Mouse (Mus musculus) layer of hippocampus, adult 9-10 months (tissue): ENCODE measurements around the gene Cyth4.

Experiments used
- DNase-seq: peaks from one replicate; pipeline ENCODE4 v3.0.0; 2022; ENCODE audit warnings: low spot score

The Cyth4 gene

DNA sequence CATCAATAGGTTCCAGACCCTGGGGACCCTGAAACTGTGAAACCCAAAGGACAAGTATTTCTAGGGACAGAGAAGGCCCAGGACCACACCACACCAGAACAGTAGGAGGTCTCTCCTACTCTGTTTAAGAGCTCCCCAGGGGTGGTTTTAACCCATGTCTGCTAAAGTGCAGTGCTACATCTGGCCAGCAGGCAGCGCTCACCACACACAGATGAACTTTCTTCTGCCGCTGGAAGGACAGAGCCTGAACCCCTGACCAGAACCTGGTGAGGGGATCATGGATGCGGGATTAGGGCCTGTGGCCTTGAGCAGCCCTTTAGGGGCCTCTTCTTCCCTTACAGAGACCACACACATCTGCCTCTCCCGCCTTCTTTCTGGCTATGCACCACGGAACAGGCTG is 26.6 kb downstream of the Cyth4 start:
- DNase-seq, result peak; percentile 85

DNA sequence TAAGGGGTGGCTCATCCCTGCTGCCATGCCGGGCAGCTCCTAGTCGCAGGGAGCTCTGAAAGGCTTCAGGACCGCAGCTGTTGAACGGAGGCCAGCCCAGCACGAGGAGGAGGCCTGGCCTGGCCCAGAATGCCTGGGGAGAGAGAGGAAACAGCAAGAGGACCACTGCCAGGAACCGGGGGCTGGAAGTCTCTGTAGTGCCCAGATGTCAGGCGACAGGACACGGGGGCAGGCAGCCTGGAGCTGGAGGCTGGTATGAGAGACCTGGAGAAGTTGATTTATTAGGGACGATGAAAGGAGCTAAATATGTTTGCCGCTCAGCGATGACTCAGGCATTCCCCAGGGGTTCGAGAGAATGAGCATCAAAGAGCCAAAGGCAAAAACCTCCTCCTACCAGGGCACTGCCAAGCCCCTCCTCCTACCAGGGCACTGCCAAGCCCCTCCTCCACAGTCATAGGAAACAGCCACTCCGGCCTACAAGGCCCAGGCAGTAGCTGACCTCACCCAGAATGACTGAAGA is 27.6 kb downstream of the Cyth4 start:
- DNase-seq, result no peak

DNA sequence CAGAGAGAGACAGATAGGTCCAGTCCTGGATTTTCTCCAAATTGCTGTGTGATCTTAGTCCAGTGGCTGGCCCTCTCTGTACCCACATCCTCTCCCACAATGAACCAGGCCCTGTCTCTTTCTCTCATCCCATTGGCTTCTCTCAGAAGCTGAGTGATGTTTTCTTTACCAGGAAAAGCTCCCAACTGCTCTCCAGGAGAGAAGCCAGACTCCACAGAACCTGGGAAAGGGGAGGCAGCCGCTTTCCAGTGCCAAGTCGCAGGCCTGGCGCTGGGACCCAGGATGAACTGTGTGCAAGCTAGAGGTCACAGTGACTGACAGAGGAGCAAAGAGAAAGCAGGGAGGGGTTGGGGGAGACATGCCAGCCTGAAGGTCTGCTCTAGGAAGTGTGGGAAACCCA is 28.1 kb downstream of the Cyth4 start:
- DNase-seq, result no peak

DNA sequence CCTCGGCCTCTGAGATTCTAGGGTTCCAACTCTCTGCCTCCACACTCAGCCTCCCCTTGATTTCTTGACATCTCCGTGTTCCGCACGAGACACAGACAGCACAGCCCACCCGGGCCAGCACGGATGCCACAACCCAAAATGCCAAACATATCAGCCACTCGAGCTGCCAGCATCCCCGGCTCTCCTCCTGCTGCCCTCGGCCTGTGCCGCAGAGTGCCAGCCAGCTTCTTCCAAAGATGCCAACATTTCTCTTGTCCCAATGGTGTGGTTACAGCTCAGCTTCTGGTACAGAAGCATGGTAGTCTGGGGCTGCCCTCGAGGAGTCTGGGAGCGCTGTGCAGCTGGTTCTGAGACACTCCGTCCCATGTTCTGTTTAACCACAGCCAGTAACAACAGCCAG is 29.4 kb downstream of the Cyth4 start:
- DNase-seq, result no peak

DNA sequence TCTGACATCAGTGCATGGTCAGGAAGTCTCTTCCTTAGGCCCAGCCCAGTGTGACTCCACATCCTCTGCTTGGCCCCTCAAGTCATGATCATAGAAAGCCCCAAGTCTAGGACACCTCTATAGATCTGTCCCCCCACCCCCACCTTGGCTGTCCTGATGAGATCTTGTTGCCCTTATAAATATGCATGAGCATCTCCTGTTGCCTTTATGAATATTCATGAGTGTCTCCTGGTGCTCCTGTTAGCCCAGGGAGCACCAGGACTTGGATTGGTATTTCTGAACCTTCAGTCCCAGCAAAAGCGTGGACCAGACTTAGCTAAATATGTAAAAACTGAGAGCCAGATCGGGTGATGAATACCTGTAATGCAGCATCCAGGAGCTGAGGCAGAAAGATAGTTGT is 35.5 kb downstream of the Cyth4 start:
- no peak for DNase-seq

DNA sequence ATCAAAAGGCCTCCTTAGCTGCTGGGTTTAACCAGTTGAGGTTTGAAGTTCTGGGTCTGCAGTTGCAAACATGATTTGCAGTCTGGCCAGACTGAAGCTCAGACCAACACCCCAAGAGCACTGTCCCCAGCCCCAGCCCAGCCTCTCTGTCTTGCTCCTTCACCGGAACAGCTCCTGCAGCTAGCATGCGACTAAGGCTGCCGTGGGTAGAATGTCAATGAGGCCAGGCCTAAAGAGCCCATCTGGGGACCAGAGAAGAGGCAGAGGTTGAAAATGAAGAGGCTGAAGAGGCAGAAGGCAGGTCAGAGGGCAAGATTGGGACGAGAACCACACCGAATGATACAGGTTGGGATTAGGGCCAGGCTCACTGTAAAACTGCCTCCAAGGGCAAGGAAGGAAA is 36.6 kb downstream of the Cyth4 start:
- DNase-seq, result no peak

DNA sequence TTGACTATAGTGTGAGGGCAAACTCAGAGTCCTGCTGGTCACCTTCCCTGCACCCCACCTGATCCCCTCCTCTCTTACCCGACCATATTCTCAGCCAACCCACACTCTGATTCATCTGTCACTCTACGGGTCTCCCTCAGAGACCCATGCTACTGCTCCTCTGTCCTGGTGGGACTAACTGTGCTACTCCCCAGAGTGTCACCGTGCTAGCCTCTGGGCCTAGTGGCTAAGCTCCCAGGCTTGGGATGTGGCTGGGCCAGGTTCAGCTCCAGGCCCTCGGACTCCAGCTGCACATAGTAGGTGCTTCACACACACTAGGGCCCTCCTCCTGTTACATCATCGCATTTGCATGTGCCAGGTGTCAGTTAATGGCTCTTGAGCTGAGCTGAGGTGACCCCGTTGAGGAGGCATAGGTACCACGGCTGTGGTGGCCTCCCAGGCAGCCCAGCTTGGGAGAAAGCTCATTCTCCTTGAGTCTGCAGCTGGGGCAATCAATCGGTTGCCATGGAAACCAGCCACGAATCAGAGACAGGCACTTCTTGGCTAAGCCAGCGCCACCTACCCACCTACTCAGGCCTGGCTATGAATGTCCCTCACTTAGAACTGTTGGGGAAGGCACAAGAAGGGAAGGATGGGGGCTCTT is 37.4 kb downstream of the Cyth4 start:
- DNase-seq, result no peak

DNA sequence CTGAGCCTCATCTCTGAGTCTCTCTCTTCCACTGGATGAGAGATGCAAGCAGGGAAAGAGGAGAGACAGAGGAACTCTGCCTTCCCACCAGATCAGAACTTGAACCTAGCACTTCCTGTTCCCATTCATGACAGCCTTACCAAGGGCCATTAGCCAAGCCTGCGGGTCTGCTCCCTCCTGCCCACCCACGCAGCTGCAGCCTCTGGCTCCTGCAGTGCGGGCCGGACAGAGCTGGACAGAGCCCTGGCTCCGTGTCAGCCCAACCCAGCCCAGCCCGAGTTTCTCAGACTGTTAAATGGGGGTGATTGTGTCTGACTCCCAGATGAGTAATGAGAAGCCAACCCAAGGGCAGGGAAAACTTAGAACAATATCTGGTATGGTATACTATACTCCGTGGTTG is 38.4 kb downstream of the Cyth4 start:
- no peak for DNase-seq

DNA sequence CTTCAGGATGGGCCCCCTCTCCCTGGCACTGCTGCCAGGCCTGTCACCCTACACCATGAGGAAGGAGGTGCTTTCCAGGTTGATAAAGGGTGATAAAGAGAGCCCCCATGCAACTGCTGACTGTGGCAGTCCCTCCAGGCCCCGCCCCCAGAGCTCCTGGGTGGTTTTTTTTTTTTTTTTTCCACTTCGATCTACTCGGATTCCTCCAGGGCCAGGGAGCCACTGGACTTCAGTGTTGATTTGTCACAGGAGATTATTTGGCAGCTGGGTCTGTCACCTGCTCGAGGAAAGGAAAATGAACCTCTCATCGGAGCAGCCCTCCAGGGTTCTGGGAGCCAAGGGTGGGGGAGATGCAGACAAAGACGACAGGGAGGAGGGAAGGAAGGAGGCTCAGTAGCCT is 46.8 kb downstream of the Cyth4 start:
- no peak for DNase-seq

DNA sequence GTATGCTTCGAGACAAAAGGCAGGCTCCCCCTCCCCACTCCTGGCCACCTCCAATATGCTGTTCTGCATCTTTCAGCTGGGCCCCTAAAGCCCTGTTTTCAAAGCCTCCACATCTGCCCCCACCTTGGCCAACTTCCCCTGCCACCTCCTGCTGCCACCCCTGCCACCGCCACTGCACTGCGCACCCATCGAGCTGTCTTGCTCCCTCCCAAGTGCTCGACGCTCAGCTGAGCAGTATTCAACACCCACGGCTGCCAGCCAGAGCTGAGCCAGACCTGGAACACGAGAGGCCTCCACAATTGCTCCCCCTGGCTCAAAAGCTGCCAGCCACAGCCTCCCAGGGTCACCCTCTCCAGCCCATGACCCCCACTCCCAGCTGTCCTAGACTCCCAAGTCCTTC is 47.8 kb downstream of the Cyth4 start:
- no peak for DNase-seq

DNA sequence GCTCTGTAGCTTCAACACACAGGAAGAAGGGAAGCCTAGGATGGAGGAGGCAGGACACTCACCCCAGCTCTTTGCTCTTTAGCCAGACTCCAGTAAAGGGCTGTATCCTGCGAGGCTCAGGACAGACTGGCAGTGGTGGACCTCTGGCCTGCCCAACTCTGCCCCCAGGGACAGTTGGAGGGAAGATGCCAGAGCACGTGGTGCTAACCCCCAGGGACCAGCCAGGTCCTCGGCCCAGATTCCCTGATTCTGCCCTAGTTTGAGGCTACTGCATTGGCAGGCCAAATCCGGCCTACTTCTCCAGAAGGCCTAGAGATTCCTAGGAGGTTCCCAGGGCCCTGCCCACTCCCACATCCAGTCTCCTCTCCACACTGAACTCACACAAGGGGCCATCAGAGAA is 50.9 kb downstream of the Cyth4 start:
- DNase-seq, result no peak

DNA sequence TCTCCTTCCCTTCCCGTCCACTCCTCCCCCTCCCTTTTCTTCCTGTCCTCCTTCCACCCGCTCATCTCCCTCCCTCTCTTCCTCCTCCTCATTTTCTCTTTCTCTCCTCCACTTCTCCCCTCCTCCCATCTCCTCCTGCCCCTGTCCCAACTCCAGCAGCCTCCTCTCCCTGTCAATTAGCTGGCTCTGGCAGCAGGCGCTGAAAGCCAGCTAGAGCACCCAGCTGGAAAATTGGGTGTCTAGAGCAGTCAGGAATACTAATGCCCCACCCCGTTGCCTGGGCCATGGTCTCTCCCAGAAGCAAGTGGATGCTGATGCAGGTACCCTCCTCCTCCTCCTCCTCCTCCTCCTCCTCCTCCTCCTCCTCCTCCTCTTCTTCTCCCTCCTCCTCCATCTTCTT is 54.3 kb downstream of the Cyth4 start:
- no peak for DNase-seq

DNA sequence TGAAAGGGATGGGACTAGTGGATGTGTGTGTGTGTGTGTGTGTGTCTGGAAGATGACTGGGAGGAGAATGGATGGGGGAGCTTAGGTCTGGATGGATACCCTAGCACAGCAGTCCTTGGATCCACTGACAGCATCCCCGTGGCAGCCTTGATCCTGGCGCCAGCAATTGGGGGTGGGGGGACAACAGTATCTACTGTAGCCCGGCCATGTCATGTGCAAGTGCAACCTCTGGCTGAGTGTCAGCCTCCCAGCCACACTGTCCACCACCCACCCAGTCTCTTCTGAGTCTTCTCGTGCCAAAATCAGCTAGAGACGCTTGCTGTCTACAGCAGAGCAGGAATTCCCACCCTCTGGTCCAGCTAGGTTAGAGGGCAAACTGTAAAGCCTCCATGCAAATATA is 67.4 kb downstream of the Cyth4 start:
- DNase-seq, result no peak

DNA sequence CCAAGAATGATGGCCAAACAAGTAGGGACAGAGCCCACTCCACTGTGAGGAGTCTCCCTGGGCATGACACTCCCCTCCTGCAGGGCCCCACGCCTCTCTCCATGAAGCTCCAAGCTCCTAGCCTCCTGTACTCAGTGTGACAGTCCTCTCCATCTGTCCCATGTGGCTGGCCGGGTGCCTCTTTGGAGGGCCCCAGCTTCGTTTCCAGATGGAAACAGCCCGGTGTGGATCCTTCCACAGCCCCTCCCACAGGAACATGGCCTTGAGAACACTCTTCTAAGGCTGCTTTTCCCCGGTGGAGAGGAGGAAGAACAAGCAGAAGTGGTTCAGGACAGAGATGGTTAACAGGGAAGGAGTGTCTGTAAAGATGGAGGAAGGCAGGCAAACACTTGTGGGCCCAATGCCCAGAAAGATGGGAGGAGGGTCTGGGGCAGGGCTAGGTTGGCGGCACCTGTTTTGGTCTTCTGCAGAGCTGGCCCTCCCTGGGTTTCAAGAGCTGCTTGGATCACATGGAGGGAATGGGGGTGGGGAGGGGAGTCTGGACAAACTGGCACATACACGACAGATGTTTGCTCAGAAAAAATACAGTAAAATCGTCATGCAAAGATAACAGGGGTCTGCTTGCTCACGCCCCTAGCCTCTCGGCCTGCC is 72.5 kb downstream of the Cyth4 start:
- DNase-seq, result no peak

DNA sequence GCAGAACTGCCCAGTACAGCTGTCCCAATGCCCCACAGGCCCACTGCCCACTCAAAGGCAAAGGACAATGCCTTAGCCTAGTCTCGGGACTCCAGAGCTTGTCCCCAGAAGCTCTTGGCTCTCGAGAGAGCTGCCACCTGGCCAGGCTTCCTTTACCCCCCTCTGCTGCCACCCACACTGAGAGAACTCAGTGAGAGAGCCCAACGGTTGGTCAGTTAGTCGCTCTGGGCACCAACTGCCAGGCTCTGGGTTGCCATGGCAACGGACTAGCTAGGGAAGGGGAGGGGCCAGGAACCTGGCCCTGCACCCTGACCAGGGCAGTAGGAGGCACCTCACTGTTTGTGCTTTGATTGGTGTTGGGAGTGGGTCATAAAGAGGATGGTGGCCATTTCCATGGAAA is 73.5 kb downstream of the Cyth4 start:
- no peak for DNase-seq
